Mouse (Mus musculus) liver, embryonic 14.5 days (tissue): ENCODE data around the gene Dlg2. TPM values are rescaled to one million over a fixed set of nuclear protein-coding genes. Genes with fewer than 3 reads are reported as not detected.

ENCODE experiments used
- ATAC-seq: fragments of 200-750 bp; cut with Nextera tagmentation; 2 replicates; pipeline ENCODE4 v1.8.0; 2017; ENCODE audit warnings: moderate number of reproducible peaks, mild to moderate bottlenecking, moderate library complexity; ENCODE audit not compliant: insufficient read depth
- DNase-seq, 3 experiments: peaks; one replicate each; pipeline ENCODE4 v3.0.0-alpha.2; 2012 to 2013; ENCODE audit warnings: low read depth in 3 of 3, low spot score in 3 of 3
- H3K27ac ChIP-seq: fragments of 300-500 bp; sonication (generic); 2 replicates; pipeline ENCODE4 v1.5.1; 2014; ENCODE audit warnings: moderate library complexity, mild to moderate bottlenecking, control low read depth, inconsistent platforms
- H3K27me3 ChIP-seq: fragments of 300-500 bp; sonication (generic); 2 replicates; pipeline ENCODE4 v1.6.1; 2014; ENCODE audit warnings: mild to moderate bottlenecking, low read length, moderate library complexity; ENCODE audit not compliant: control insufficient read depth, insufficient read depth
- H3K36me3 ChIP-seq: fragments of 300-500 bp; sonication (generic); replicated peaks from 2 replicates; pipeline ENCODE4 v1.6.1; 2014; ENCODE audit warnings: low read depth; ENCODE audit not compliant: control insufficient read depth, insufficient read depth
- H3K4me1 ChIP-seq, 2 experiments: fragments of 200-500 bp in 1 of 2; fragments of 300-500 bp in 1 of 2; sonication (generic) in 1 of 2; replicated peaks; 2 replicates each; pipeline ENCODE4 v1.6.1; 2012 to 2014; ENCODE audit warnings: antibody characterized with exemption in 1 of 2, inconsistent platforms in 1 of 2, low read length in 1 of 2; ENCODE audit not compliant: control insufficient read depth in 2 of 2, insufficient read depth in 2 of 2
- H3K4me2 ChIP-seq: fragments of 300-500 bp; sonication (generic); 2 replicates; pipeline ENCODE4 v1.6.1; 2014; ENCODE audit warnings: low read depth, mild to moderate bottlenecking, control low read depth, moderate library complexity
- H3K4me3 ChIP-seq, 2 experiments: fragments of 200-500 bp in 1 of 2; fragments of 300-500 bp in 1 of 2; sonication (generic) in 1 of 2; 2 replicates each; pipeline ENCODE4 v1.5.1; 2012 to 2014; ENCODE audit warnings: low read depth in 2 of 2, low read length in 2 of 2, mild to moderate bottlenecking in 2 of 2, control low read depth in 1 of 2, inconsistent platforms in 1 of 2, moderate library complexity in 1 of 2; ENCODE audit not compliant: insufficient read depth in 1 of 2
- H3K9ac ChIP-seq: fragments of 300-500 bp; sonication (generic); replicated peaks from 2 replicates; pipeline ENCODE4 v1.6.1; 2014; ENCODE audit warnings: mild to moderate bottlenecking, control low read depth, moderate library complexity
- H3K9me3 ChIP-seq: fragments of 300-500 bp; sonication (generic); 2 replicates; pipeline ENCODE4 v1.6.1; 2016; ENCODE audit warnings: low read length, mixed read lengths; ENCODE audit not compliant: control insufficient read depth
- CTCF ChIP-seq: IDR thresholded peaks from 2 replicates; pipeline ENCODE4 v1.5.1; 2016; ENCODE audit warnings: antibody characterized with exemption, low read depth, control low read depth
- EP300 ChIP-seq: IDR thresholded peaks from 2 replicates; pipeline ENCODE4 v1.6.1; 2016; ENCODE audit warnings: antibody characterized with exemption, low read depth
- WGBS: fragments of 180-500 bp; shearing (Covaris S2); extraction: QIAGEN DNeasy Blood & Tissue Kit; methylation state at CpG from one replicate; pipeline ENCODE4 v1.1.7; 2014; ENCODE audit not compliant: insufficient replicate concordance; 5-methylcytosine and 5-hydroxymethylcytosine counted together
- polyA plus RNA-seq, 2 experiments: library from polyadenylated mRNA; depleted of rRNA in 1 of 2; stranded (reverse) in 1 of 2; unstranded in 1 of 2; fragments of >200 nt; fragmentation: Nextera tagmentation in 1 of 2; extraction: Ambion mirVana in 1 of 2; gene quantifications; 2 replicates each; pipeline versions ENCODE4 v1.2.1 to v1.2.3; 2012 to 2014

Gene Dlg2
- polyA plus RNA-seq, 2 experiments, result 0.33 to 0.44 TPM

DNA sequence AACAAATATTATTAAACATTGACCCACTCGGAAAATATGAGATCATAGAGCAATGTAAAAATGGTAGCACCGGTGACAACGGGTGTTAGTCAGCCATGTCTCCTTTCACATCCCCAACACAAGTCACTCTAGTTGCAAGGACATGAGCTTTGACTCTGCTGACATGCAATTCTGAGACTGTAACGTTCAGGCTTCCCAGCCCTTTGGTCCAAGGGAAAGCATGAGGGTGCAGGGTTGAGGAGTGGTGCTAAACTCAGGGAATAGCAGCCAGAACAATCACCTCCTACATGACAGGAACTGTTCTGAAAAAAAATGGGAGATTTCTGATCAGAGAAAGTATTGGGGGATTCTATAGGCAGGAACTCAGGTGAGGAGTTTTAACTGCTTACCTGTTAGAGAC is 1781.7 kb downstream of the Dlg2 start:
- no peaks in the 10 kb centered on the region for H3K27me3 ChIP-seq
- no peaks in the 10 kb centered on the region for H3K4me1 ChIP-seq
- H3K9ac ChIP-seq, result no peak overlapping the region
- H3K36me3 ChIP-seq, result no peaks in the 10 kb centered on the region
- no peak for ATAC-seq
- H3K4me3 ChIP-seq, result no peak overlapping the region
- H3K27ac ChIP-seq, result no peak overlapping the region
- TF ChIP-seq CTCF, result no peak
- no peak for TF ChIP-seq EP300
- WGBS, result 57% methylated on average over 4 of the region's 4 CpGs
- no peaks in the 10 kb centered on the region for H3K9me3 ChIP-seq
- no peak overlapping the region for H3K4me2 ChIP-seq
- no peak for DNase-seq

- no peak for DNase-seq
- no peaks in the 10 kb centered on the region for H3K27me3 ChIP-seq
- no peak for ATAC-seq
These were observed 1782.2 kb downstream of the Dlg2 start for GRCm38 (mm10) chr7:92258701-92259100.

GRCm38 (mm10) chr7:92264325-92264724 is 1787.9 kb downstream of the Dlg2 start:
- Histone ChIP-seq H3K36me3 (no peaks in the 10 kb centered on the region), H3K9ac (no peak overlapping the region), H3K4me3 (no peak overlapping the region), H3K4me2 (no peak overlapping the region), H3K9me3 (no peaks in the 10 kb centered on the region), H3K27me3 (no peaks in the 10 kb centered on the region), H3K27ac (no peak overlapping the region), H3K4me1 (no peaks in the 10 kb centered on the region)
- DNase-seq (no peak), ATAC-seq (no peak)
- 57% methylated on average over 3 of the region's 3 CpGs for WGBS
- no peak for TF ChIP-seq CTCF

More at GRCm38 (mm10) chr7:92258701-92259100, 1782.2 kb downstream of the Dlg2 start:
- no peak overlapping the region for H3K27ac ChIP-seq
- WGBS, result 51% methylated on average over 3 of the region's 3 CpGs
- H3K4me1 ChIP-seq, result no peaks in the 10 kb centered on the region
- no peaks in the 10 kb centered on the region for H3K36me3 ChIP-seq
- H3K4me3 ChIP-seq, result no peak overlapping the region
- TF ChIP-seq CTCF (no peak), EP300 (no peak)
- H3K9me3 ChIP-seq, result no peaks in the 10 kb centered on the region
- no peak overlapping the region for H3K9ac ChIP-seq
- H3K4me2 ChIP-seq, result no peak overlapping the region

GRCm38 (mm10) chr7:92264964-92265363 is 1788.5 kb downstream of the Dlg2 start:
- TF ChIP-seq EP300 (no peak), CTCF (no peak)
- no peak for ATAC-seq
- no peaks in the 10 kb centered on the region for H3K36me3 ChIP-seq
- H3K4me2 ChIP-seq, result no peak overlapping the region
- H3K4me1 ChIP-seq, result no peaks in the 10 kb centered on the region
- no peak overlapping the region for H3K9ac ChIP-seq
- no peaks in the 10 kb centered on the region for H3K9me3 ChIP-seq
- H3K4me3 ChIP-seq, result no peak overlapping the region
- no peak for DNase-seq
- H3K27ac ChIP-seq, result no peak overlapping the region
- H3K27me3 ChIP-seq, result no peaks in the 10 kb centered on the region

DNA sequence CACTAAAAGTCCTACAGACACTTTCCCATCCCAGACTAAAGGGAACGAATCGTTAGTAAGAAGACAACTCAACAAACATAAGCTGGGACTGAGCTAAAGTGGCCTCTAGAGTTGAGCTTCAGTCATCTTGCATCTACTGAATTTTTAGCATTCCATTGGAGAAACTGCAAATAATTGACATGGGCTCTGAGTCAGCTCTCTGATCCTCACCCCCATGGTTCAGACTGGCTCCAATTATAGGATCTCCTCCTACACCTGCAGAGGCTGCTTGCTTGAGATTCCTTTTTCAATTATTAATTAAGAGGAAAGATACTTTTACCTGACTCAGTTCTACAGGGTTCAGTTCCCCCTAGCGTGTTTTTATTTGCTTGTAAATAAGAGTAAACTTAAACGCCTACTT is 1798.9 kb downstream of the Dlg2 start:
- DNase-seq, result no peak

More for the DNA sequence above, 1798.9 kb downstream of the Dlg2 start:
- no peaks in the 10 kb centered on the region for H3K4me1 ChIP-seq
- no peaks in the 10 kb centered on the region for H3K27me3 ChIP-seq
- TF ChIP-seq EP300 (no peak), CTCF (no peak)
- H3K36me3 ChIP-seq, result no peaks in the 10 kb centered on the region
- H3K27ac ChIP-seq, result no peak overlapping the region
- no peak for ATAC-seq
- 60% methylated on average over 4 of the region's 4 CpGs for WGBS
- no peak overlapping the region for H3K4me2 ChIP-seq
- no peaks in the 10 kb centered on the region for H3K9me3 ChIP-seq
- H3K9ac ChIP-seq, result no peak overlapping the region
- no peak overlapping the region for H3K4me3 ChIP-seq
